Mouse (Mus musculus) small intestine, adult 2 months (tissue): ENCODE measurements around the gene Mtor.

Source experiments
- CTCF ChIP-seq: fragments of 200-500 bp; IDR thresholded peaks from 2 replicates; pipeline ENCODE4 v1.5.1; 2012; ENCODE audit warnings: low read depth, mild to moderate bottlenecking, control low read depth, inconsistent platforms, low read length, moderate library complexity, mixed read lengths; ENCODE audit not compliant: insufficient replicate concordance, insufficient read length; ENCODE audit errors: extremely low read depth
- POLR2A ChIP-seq: fragments of 200-500 bp; IDR thresholded peaks from 2 replicates; pipeline ENCODE4 v1.6.1; 2012; ENCODE audit warnings: low read depth, mild to moderate bottlenecking, control low read depth, inconsistent platforms, low read length, moderate library complexity

DNA sequence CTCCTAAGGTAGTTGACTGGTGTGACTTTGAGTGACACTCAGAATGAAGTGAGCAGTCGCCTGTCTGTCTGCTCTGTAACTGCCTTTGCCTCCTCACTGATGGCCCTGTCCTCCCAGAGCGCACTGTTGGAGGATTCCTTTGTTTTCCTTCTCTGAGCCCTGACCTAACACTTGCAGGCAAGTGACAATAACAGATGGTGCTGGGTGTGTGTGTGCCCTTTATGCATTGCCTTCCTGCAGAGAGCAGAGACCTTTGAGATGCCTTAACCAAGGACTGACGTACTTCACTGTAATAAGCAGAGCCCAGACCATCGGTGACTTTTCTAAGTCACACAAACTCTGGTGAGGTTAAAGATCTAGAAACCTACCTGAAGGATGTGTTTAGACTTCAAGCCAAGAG lies 82.9 kb downstream of the Mtor start:
- TF ChIP-seq CTCF (no peak), POLR2A (no peak)
